Mouse (Mus musculus) stomach, adult 2 months (tissue): ENCODE measurements around the gene Trh. TPM values are rescaled to one million over a fixed set of nuclear protein-coding genes. Genes with fewer than 3 reads are reported as not detected.

ENCODE experiments used
- polyA plus RNA-seq: library from polyadenylated mRNA; depleted of rRNA; stranded (reverse); fragments of >200 nt; gene quantifications from 2 replicates; pipeline ENCODE4 v1.2.3, GENCODE M21; 2012; rRNA removed

Gene Trh
- polyA plus RNA-seq, result not detected in 2 replicates

GRCm38 (mm10) chr6:92244591-92244990 lies at the start of gene Trh:
Gene Trh, minus strand, starts transcription at chr6:92244650.

GRCm38 (mm10) chr6:92214773-92215449 lies 29.5 kb downstream of the Trh start, which contains the start of gene Rbsn:
Gene Rbsn, minus strand, starts transcription at chr6:92214925.

Other genes starting within 250 kb of the Trh start
- gene Nr2c2, start 153.3 kb downstream of the Trh start, polyA plus RNA-seq, result 2.1 and 3.4 TPM in 2 replicates
- 0.38 and 0.66 TPM in 2 replicates for gene Mrps25, start 60.6 kb downstream of the Trh start, polyA plus RNA-seq
- 2.1 and 2.4 TPM in 2 replicates for gene Rbsn, start 29.7 kb downstream of the Trh start, polyA plus RNA-seq